Mouse (Mus musculus) midbrain, embryonic 11.5 days (tissue): ENCODE results near the gene 9930021J03Rik. TPM values are rescaled to one million over a fixed set of nuclear protein-coding genes. Genes with fewer than 3 reads are reported as not detected.

Source experiments
- ATAC-seq: fragments of 200-750 bp; cut with Nextera tagmentation; 2 replicates; pipeline ENCODE4 v1.8.0; 2017; ENCODE audit warnings: moderate TSS enrichment, moderate library complexity; ENCODE audit not compliant: low FRiP score
- DNase-seq: peaks from one replicate; pipeline ENCODE4 v3.0.0; 2015; ENCODE audit warnings: low spot score; ENCODE audit errors: missing footprints
- H3K27ac ChIP-seq: fragments of 300-500 bp; sonication (generic); 2 replicates; pipeline ENCODE4 v1.5.1; 2014; ENCODE audit warnings: low read depth, low read length
- H3K27me3 ChIP-seq: fragments of 300-500 bp; sonication (generic); 2 replicates; pipeline ENCODE4 v1.6.1; 2014; ENCODE audit warnings: mild to moderate bottlenecking, low read length, moderate library complexity, mixed read lengths; ENCODE audit not compliant: control insufficient read depth, insufficient read depth
- H3K36me3 ChIP-seq: fragments of 300-500 bp; sonication (generic); 2 replicates; pipeline ENCODE4 v1.6.1; 2014; ENCODE audit warnings: mild to moderate bottlenecking, low read length, moderate library complexity, mixed read lengths; ENCODE audit not compliant: control insufficient read depth, insufficient read depth
- H3K4me1 ChIP-seq: fragments of 300-500 bp; sonication (generic); 2 replicates; pipeline ENCODE4 v1.6.1; 2014; ENCODE audit warnings: low read length; ENCODE audit not compliant: control insufficient read depth, insufficient read depth
- H3K4me2 ChIP-seq: fragments of 300-500 bp; sonication (generic); 2 replicates; pipeline ENCODE4 v1.6.1; 2014; ENCODE audit warnings: mild to moderate bottlenecking, moderate library complexity
- H3K4me3 ChIP-seq: fragments of 300-500 bp; sonication (generic); 2 replicates; pipeline ENCODE4 v1.5.1; 2014; ENCODE audit warnings: low read depth, low read length
- H3K9ac ChIP-seq: fragments of 300-500 bp; sonication (generic); 2 replicates; pipeline ENCODE4 v1.6.1; 2014; ENCODE audit warnings: low read length
- H3K9me3 ChIP-seq: fragments of 300-500 bp; sonication (generic); 2 replicates; pipeline ENCODE4 v1.6.1; 2016; ENCODE audit warnings: low read length; ENCODE audit not compliant: control insufficient read depth
- WGBS: fragments of 180-500 bp; shearing (Covaris S2); extraction: QIAGEN DNeasy Blood & Tissue Kit; methylation state at CpG from one replicate; pipeline ENCODE4 v1.1.7; 2014; 5-methylcytosine and 5-hydroxymethylcytosine counted together
- polyA plus RNA-seq: library from polyadenylated mRNA; unstranded; fragments of >200 nt; fragmentation: Nextera tagmentation; extraction: Ambion mirVana; gene quantifications from 2 replicates; pipeline ENCODE4 v1.2.1, GENCODE M21; 2014

9930021J03Rik gene
- polyA plus RNA-seq, 1 experiment from 2014 or later: 7.7 TPM

- peak; percentile 44 for DNase-seq
- H3K9me3 ChIP-seq: no peaks in the 10 kb centered on the region
- no peak overlapping the region for H3K4me2 ChIP-seq
- H3K27ac ChIP-seq: no peak overlapping the region
- ATAC-seq: no peak
- no peak overlapping the region for H3K4me3 ChIP-seq
- H3K36me3 ChIP-seq: no peaks in the 10 kb centered on the region
- no peaks in the 10 kb centered on the region for H3K27me3 ChIP-seq
- H3K9ac ChIP-seq: no peak overlapping the region
- 73% methylated on average over 14 of the region's 14 CpGs for WGBS
- no peaks in the 10 kb centered on the region for H3K4me1 ChIP-seq
These were observed 97.8 kb downstream of the 9930021J03Rik start for GRCm38 (mm10) chr19:29708003-29708402.

GRCm38 (mm10) chr19:29707314-29707898 is 98.4 kb downstream of the 9930021J03Rik start:
- peak; percentile 60 for DNase-seq
- H3K27ac ChIP-seq: no peak overlapping the region
- H3K9me3 ChIP-seq: no peaks in the 10 kb centered on the region
- WGBS: 91% methylated on average over 9 of the region's 9 CpGs
- no peak overlapping the region for H3K4me3 ChIP-seq
- H3K4me2 ChIP-seq: no peak overlapping the region
- no peaks in the 10 kb centered on the region for H3K36me3 ChIP-seq
- ATAC-seq: no peak
- H3K27me3 ChIP-seq: no peaks in the 10 kb centered on the region
- no peaks in the 10 kb centered on the region for H3K4me1 ChIP-seq
- H3K9ac ChIP-seq: no peak overlapping the region

GRCm38 (mm10) chr19:29704436-29704835 is 101.4 kb downstream of the 9930021J03Rik start:
- H3K4me2 ChIP-seq: no peak overlapping the region
- no peak for DNase-seq
- ATAC-seq: no peak
- no peaks in the 10 kb centered on the region for H3K27me3 ChIP-seq
- no peak overlapping the region for H3K27ac ChIP-seq
- no peak overlapping the region for H3K9ac ChIP-seq
- H3K4me1 ChIP-seq: no peaks in the 10 kb centered on the region
- H3K4me3 ChIP-seq: no peak overlapping the region
- H3K36me3 ChIP-seq: no peaks in the 10 kb centered on the region
- 93% methylated on average over 13 of the region's 13 CpGs for WGBS
- no peaks in the 10 kb centered on the region for H3K9me3 ChIP-seq

DNA sequence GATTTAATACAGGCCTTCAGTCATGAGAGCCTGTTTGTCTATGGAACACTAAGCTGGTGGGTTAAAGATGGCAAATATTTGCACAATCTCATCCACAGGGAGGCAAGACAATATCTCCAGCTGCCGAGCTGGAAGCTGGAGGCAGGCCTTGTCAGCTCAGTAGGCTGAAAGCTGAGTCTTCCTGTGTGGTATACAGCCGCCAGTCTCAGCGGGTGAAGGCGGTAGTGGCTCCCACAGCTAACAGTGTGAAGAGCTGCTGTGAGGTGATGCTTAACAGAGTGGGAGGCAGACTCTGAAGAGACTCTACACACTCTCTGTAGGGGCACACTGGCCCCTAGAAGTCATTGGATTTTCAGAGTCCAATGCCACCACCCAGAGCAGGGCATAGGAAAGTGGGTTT is 104.1 kb downstream of the 9930021J03Rik start:
- H3K4me2 ChIP-seq: no peak overlapping the region
- 71% methylated on average over 4 of the region's 4 CpGs for WGBS
- no peaks in the 10 kb centered on the region for H3K27me3 ChIP-seq
- DNase-seq (no peak), ATAC-seq (peak; percentile 70; the same call in 1 of the 2 replicates)
- H3K9ac ChIP-seq: no peak overlapping the region
- H3K36me3 ChIP-seq: no peaks in the 10 kb centered on the region
- no peaks in the 10 kb centered on the region for H3K9me3 ChIP-seq
- H3K4me1 ChIP-seq: no peaks in the 10 kb centered on the region
- H3K27ac ChIP-seq: no peak overlapping the region
- no peak overlapping the region for H3K4me3 ChIP-seq

- no peak within 1 kb of the TSS for H3K4me2 ChIP-seq
- no peaks in the 10 kb centered on the region for H3K27me3 ChIP-seq
- 55% methylated on average over 3 of the region's 3 CpGs for WGBS
- no peak for ATAC-seq
- H3K9ac ChIP-seq: no peak within 1 kb of the TSS
- no peak for DNase-seq
- H3K27ac ChIP-seq: no peak within 1 kb of the TSS
- H3K4me3 ChIP-seq: no peak within 1 kb of the TSS
- no peaks in the 10 kb centered on the region for H3K4me1 ChIP-seq
- H3K36me3 ChIP-seq: no peaks in the 10 kb centered on the region
- H3K9me3 ChIP-seq: no peaks in the 10 kb centered on the region
These were observed 108.4 kb downstream of the 9930021J03Rik start, which contains the start of gene Mlana for GRCm38 (mm10) chr19:29697245-29697874. Gene Mlana, plus strand, starts transcription at chr19:29697824.

DNA sequence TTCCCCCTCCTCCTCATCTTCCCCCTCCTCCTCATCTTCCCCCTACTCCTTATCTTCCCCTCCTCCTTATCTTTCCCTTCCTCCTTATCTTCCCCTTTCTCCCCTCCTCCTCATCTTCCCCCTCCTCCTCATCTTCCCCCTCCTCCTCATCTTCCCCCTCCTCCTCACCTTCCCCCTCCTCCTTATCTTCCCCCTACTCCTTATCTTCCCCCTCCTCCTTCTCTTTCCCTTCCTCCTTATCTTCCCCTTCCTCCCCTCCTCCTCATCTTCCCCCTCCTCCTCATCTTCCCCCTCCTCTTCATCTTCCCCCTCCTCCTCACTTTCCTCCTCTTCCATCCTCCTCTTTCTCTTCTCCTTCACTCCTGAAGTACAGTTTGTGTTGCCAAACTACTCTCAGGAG is 108.9 kb downstream of the 9930021J03Rik start:
- Histone ChIP-seq H3K4me3 (no peak overlapping the region), H3K9me3 (no peaks in the 10 kb centered on the region), H3K27me3 (no peaks in the 10 kb centered on the region), H3K4me1 (no peaks in the 10 kb centered on the region), H3K4me2 (no peak overlapping the region), H3K9ac (no peak overlapping the region), H3K36me3 (no peaks in the 10 kb centered on the region), H3K27ac (no peak overlapping the region)
- DNase-seq (no peak), ATAC-seq (no peak)

DNA sequence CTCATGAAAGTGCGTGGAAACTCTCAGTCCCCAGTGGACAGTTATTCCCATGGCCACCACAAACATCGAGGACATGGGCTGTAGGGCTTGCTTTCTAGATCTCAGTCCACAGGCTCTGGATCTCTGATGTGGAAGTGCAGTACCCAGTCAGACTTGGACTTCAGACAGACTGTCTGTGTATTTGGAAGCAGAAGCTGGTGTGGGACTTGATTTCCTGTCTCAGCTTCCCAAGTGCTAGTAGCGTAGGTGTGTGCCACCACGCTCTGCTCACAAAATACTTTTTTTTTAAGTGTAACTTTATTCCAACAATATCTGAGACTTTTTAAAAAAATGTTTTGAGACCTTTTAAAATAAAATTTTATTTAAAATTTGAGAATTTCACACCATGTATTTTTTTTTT is 109.5 kb downstream of the 9930021J03Rik start:
- Histone ChIP-seq H3K4me1 (no peaks in the 10 kb centered on the region), H3K4me3 (no peak overlapping the region), H3K36me3 (no peaks in the 10 kb centered on the region), H3K9ac (no peak overlapping the region), H3K27ac (no peak overlapping the region), H3K9me3 (no peaks in the 10 kb centered on the region), H3K4me2 (no peak overlapping the region), H3K27me3 (no peaks in the 10 kb centered on the region)
- ATAC-seq (no peak), DNase-seq (no peak)
- WGBS: 93% methylated on average over 4 of the region's 4 CpGs

DNA sequence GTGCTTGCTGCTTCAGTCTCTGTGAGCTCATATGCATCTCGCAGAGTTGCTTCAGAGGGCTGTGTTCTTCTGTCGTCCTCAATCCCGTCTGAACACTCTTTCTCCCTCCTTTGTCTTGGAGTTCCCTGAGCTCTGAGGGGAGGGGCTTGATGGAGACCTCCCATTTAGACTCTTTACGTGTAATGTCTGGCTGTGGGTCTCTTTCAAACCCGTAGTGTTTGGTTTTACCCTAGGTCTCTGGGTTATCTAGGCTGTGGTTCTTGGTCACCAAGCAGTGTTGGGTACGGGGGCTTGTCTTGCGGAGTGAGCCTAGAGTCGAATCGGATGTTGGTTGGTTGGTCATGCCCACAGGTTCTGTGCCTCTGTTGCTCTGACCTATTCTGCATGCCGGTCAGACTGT is 110.7 kb downstream of the 9930021J03Rik start:
- H3K4me1 ChIP-seq: no peaks in the 10 kb centered on the region
- ATAC-seq: no peak
- no peak overlapping the region for H3K4me2 ChIP-seq
- no peak overlapping the region for H3K27ac ChIP-seq
- 85% methylated on average over 10 of the region's 10 CpGs for WGBS
- no peak overlapping the region for H3K4me3 ChIP-seq
- peak; percentile 56 for DNase-seq
- H3K36me3 ChIP-seq: no peaks in the 10 kb centered on the region
- H3K9me3 ChIP-seq: no peaks in the 10 kb centered on the region
- no peaks in the 10 kb centered on the region for H3K27me3 ChIP-seq
- no peak overlapping the region for H3K9ac ChIP-seq

DNA sequence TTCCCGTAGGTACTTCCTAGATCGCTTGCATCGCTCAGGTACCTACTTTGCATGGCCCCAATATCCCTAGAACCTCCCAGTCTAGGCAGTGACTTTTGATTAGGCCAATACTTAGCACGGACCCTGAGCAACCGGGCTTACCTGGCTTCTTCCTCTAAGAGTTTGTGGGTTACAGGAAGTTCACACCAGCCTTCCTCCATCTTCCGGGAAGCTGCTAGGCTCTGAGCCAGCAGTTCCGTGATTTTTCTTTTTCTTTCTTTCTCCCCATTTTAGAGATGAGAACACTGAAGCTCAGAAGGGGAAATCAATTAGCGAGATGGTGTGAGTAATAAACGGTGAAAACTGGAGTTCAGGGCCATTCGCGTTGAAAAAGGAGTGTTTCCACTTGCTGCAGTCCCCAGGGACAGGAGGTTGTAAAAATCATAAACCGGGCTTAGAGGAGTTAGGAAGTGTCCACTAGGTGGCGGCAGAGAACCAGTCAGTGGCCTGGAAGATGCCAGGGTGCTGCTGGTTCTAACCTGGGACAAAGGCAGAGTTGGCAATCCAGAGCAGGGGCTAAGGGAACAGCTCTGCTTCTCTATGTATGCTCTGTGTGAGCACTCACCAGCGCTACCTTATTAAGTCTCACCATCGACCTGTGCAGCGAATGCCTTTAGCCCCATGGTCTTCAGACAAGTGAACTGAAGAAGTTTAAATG is 121.8 kb downstream of the 9930021J03Rik start:
- Histone ChIP-seq H3K9ac (no peak overlapping the region), H3K4me3 (no peak overlapping the region), H3K9me3 (no peaks in the 10 kb centered on the region), H3K36me3 (no peaks in the 10 kb centered on the region), H3K4me2 (no peak overlapping the region), H3K4me1 (no peaks in the 10 kb centered on the region), H3K27ac (no peak overlapping the region), H3K27me3 (no peaks in the 10 kb centered on the region)
- DNase-seq: peak; percentile 95
- peak; percentile 19; the same call in 1 of the 2 replicates for ATAC-seq
- WGBS: 55% methylated on average over 16 of the region's 16 CpGs
